Mouse (Mus musculus) megakaryocyte, embryonic 14.5 days (primary cell): ENCODE results near the gene Il17rb.

Experiments
- FLI1 ChIP-seq: IDR thresholded peaks from 2 replicates; pipeline ENCODE4 v1.6.1; 2012; ENCODE audit warnings: low read length, inconsistent platforms, mixed read lengths
- GATA1 ChIP-seq: IDR thresholded peaks from 3 replicates; pipeline ENCODE4 v1.6.1; 2012; ENCODE audit warnings: mixed read lengths, low read length, inconsistent platforms, borderline replicate concordance

DNA sequence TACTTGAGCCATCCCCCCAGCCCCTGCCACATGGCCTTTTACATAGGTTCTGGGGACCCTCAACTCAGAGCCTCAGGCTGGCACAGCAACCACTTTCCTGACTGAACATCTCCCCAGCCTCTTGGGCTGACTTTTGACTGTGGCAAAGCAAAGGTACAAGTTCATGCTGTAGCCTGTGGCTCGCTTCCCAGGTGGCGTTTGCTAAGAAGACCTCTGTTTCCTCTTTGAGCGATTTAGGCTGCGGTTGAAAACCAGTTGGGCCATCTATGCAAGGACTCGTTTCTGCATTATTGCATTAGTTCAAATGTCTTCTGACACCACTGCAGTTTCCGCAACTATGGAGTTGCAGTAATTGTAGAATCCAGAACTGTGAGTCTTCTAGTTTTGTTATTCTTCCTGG, 13.8 kb upstream of the Il17rb start:
- TF ChIP-seq GATA1 (no peak), FLI1 (no peak)
